Mouse (Mus musculus) forebrain, embryonic 14.5 days (tissue): ENCODE results near the gene Lrrfip1. TPM values are rescaled to one million over a fixed set of nuclear protein-coding genes. Genes with fewer than 3 reads are reported as not detected.

Experiments used
- ATAC-seq: fragments of 200-750 bp; cut with Nextera tagmentation; 2 replicates; pipeline ENCODE4 v1.8.0; 2017; ENCODE audit warnings: mild to moderate bottlenecking, moderate library complexity
- DNase-seq: peaks from one replicate; pipeline ENCODE4 v3.0.0-alpha.2; 2015; ENCODE audit warnings: low spot score
- H3K27ac ChIP-seq: fragments of 300-500 bp; sonication (generic); 2 replicates; pipeline ENCODE4 v1.5.1; 2014; ENCODE audit warnings: low read depth, mild to moderate bottlenecking, control low read depth, low read length, moderate library complexity
- H3K27me3 ChIP-seq: fragments of 300-500 bp; sonication (generic); replicated peaks from 2 replicates; pipeline ENCODE4 v1.6.1; 2014; ENCODE audit warnings: low read length, control low read depth, mixed read lengths; ENCODE audit not compliant: control insufficient read depth, insufficient read depth
- H3K36me3 ChIP-seq: fragments of 300-500 bp; sonication (generic); 2 replicates; pipeline ENCODE4 v1.6.1; 2014; ENCODE audit warnings: low read length, control low read depth; ENCODE audit not compliant: control insufficient read depth, insufficient read depth
- H3K4me1 ChIP-seq: fragments of 300-500 bp; sonication (generic); 2 replicates; pipeline ENCODE4 v1.6.1; 2014; ENCODE audit warnings: antibody characterized with exemption, low read length, control low read depth; ENCODE audit not compliant: control insufficient read depth, insufficient read depth
- H3K4me2 ChIP-seq: fragments of 300-500 bp; sonication (generic); 2 replicates; pipeline ENCODE4 v1.6.1; 2014; ENCODE audit warnings: mild to moderate bottlenecking, control low read depth, low read length
- H3K4me3 ChIP-seq: fragments of 300-500 bp; sonication (generic); 2 replicates; pipeline ENCODE4 v1.5.1; 2014; ENCODE audit warnings: low read depth, low read length, control low read depth
- H3K9ac ChIP-seq: fragments of 300-500 bp; sonication (generic); 2 replicates; pipeline ENCODE4 v1.6.1; 2014; ENCODE audit warnings: mild to moderate bottlenecking, low read length, control low read depth, moderate library complexity
- H3K9me3 ChIP-seq: fragments of 300-500 bp; sonication (generic); replicated peaks from 2 replicates; pipeline ENCODE4 v1.6.1; 2016; ENCODE audit warnings: low read length, control low read depth, mixed read lengths; ENCODE audit not compliant: control insufficient read depth
- whole genome bisulfite sequencing: fragments of 180-500 bp; shearing (Covaris S2); extraction: QIAGEN DNeasy Blood & Tissue Kit; methylation state at CpG from one replicate; pipeline ENCODE4 v1.1.7; 2014; 5-methylcytosine and 5-hydroxymethylcytosine counted together
- polyA plus RNA-seq: library from polyadenylated mRNA; unstranded; fragments of >200 nt; fragmentation: Nextera tagmentation; extraction: Ambion mirVana; gene quantifications from 2 replicates; pipeline ENCODE4 v1.2.1, GENCODE M21; 2014

Lrrfip1 gene
- polyA plus RNA-seq, 1 experiment from 2014 or later: 27.2 TPM

GRCm38 (mm10) chr1:91071671-91072290, 73.2 kb downstream of the Lrrfip1 start:
- Histone ChIP-seq H3K27ac (no peak overlapping the region), H3K4me2 (no peak overlapping the region), H3K36me3 (no peaks in the 10 kb centered on the region), H3K4me3 (no peak overlapping the region), H3K9ac (no peak overlapping the region), H3K9me3 (no peaks in the 10 kb centered on the region), H3K27me3 (no peaks in the 10 kb centered on the region), H3K4me1 (no peaks in the 10 kb centered on the region)
- ATAC-seq (no peak), DNase-seq (no peak)
- WGBS: 87% methylated on average over 10 of the region's 10 CpGs

GRCm38 (mm10) chr1:91076946-91077345, 78.4 kb downstream of the Lrrfip1 start:
- H3K4me2 ChIP-seq: no peak overlapping the region
- H3K9me3 ChIP-seq: no peaks in the 10 kb centered on the region
- H3K27me3 ChIP-seq: no peaks in the 10 kb centered on the region
- WGBS: 67% methylated on average over 8 of the region's 8 CpGs
- ATAC-seq (no peak), DNase-seq (no peak)
- H3K36me3 ChIP-seq: no peaks in the 10 kb centered on the region
- no peak overlapping the region for H3K27ac ChIP-seq
- H3K4me3 ChIP-seq: no peak overlapping the region
- H3K9ac ChIP-seq: no peak overlapping the region
- no peaks in the 10 kb centered on the region for H3K4me1 ChIP-seq

GRCm38 (mm10) chr1:91077456-91077855, 78.9 kb downstream of the Lrrfip1 start:
- WGBS: 89% methylated on average over 9 of the region's 9 CpGs

GRCm38 (mm10) chr1:91077980-91078379, 79.4 kb downstream of the Lrrfip1 start:
- Histone ChIP-seq H3K9me3 (no peaks in the 10 kb centered on the region), H3K4me1 (no peaks in the 10 kb centered on the region), H3K27ac (no peak overlapping the region), H3K36me3 (no peaks in the 10 kb centered on the region), H3K27me3 (no peaks in the 10 kb centered on the region), H3K9ac (no peak overlapping the region), H3K4me2 (no peak overlapping the region), H3K4me3 (no peak overlapping the region)
- 88% methylated on average over 8 of the region's 8 CpGs for WGBS
- no peak for ATAC-seq
- no peak for DNase-seq

More at GRCm38 (mm10) chr1:91077456-91077855, 78.9 kb downstream of the Lrrfip1 start:
- H3K4me2 ChIP-seq: no peak overlapping the region
- no peaks in the 10 kb centered on the region for H3K9me3 ChIP-seq
- DNase-seq (no peak), ATAC-seq (no peak)
- H3K4me1 ChIP-seq: no peaks in the 10 kb centered on the region
- no peak overlapping the region for H3K27ac ChIP-seq
- H3K27me3 ChIP-seq: no peaks in the 10 kb centered on the region
- H3K4me3 ChIP-seq: no peak overlapping the region
- no peaks in the 10 kb centered on the region for H3K36me3 ChIP-seq
- H3K9ac ChIP-seq: no peak overlapping the region

- no peaks in the 10 kb centered on the region for H3K4me1 ChIP-seq
- H3K9ac ChIP-seq: no peak overlapping the region
- H3K4me3 ChIP-seq: no peak overlapping the region
- no peak for ATAC-seq
- WGBS: 93% methylated on average over 10 of the region's 10 CpGs
- no peaks in the 10 kb centered on the region for H3K27me3 ChIP-seq
- H3K9me3 ChIP-seq: no peaks in the 10 kb centered on the region
- DNase-seq: no peak
- no peak overlapping the region for H3K4me2 ChIP-seq
- H3K27ac ChIP-seq: no peak overlapping the region
- H3K36me3 ChIP-seq: no peaks in the 10 kb centered on the region
Measured at GRCm38 (mm10) chr1:91079740-91080422, 81.3 kb downstream of the Lrrfip1 start.

GRCm38 (mm10) chr1:91080423-91080749, 81.8 kb downstream of the Lrrfip1 start:
- no peak for DNase-seq
- H3K4me1 ChIP-seq: no peaks in the 10 kb centered on the region
- no peaks in the 10 kb centered on the region for H3K9me3 ChIP-seq
- no peaks in the 10 kb centered on the region for H3K27me3 ChIP-seq
- 87% methylated on average over 7 of the region's 7 CpGs for WGBS
- H3K27ac ChIP-seq: no peak overlapping the region
- H3K36me3 ChIP-seq: no peaks in the 10 kb centered on the region
- H3K4me2 ChIP-seq: no peak overlapping the region
- H3K9ac ChIP-seq: no peak overlapping the region
- H3K4me3 ChIP-seq: no peak overlapping the region
- no peak for ATAC-seq

GRCm38 (mm10) chr1:91084374-91084773, 85.8 kb downstream of the Lrrfip1 start:
- Histone ChIP-seq H3K4me2 (no peak overlapping the region), H3K9ac (no peak overlapping the region), H3K4me3 (no peak overlapping the region), H3K4me1 (no peaks in the 10 kb centered on the region), H3K27ac (no peak overlapping the region), H3K36me3 (no peaks in the 10 kb centered on the region), H3K27me3 (no peaks in the 10 kb centered on the region), H3K9me3 (no peaks in the 10 kb centered on the region)
- no peak for DNase-seq
- 91% methylated on average over 8 of the region's 8 CpGs for WGBS
- ATAC-seq: no peak

- H3K9ac ChIP-seq: no peak overlapping the region
- no peaks in the 10 kb centered on the region for H3K9me3 ChIP-seq
- 84% methylated on average over 10 of the region's 10 CpGs for WGBS
- no peaks in the 10 kb centered on the region for H3K36me3 ChIP-seq
- H3K27ac ChIP-seq: no peak overlapping the region
- H3K27me3 ChIP-seq: no peaks in the 10 kb centered on the region
- H3K4me3 ChIP-seq: no peak overlapping the region
- no peak for DNase-seq
- no peaks in the 10 kb centered on the region for H3K4me1 ChIP-seq
- no peak for ATAC-seq
- H3K4me2 ChIP-seq: no peak overlapping the region
Measured at GRCm38 (mm10) chr1:91085009-91085408, 86.5 kb downstream of the Lrrfip1 start.

- Histone ChIP-seq H3K4me2 (no peak overlapping the region), H3K36me3 (no peaks in the 10 kb centered on the region), H3K4me1 (no peaks in the 10 kb centered on the region), H3K27ac (no peak overlapping the region), H3K9ac (no peak overlapping the region), H3K4me3 (no peak overlapping the region), H3K27me3 (no peaks in the 10 kb centered on the region), H3K9me3 (no peaks in the 10 kb centered on the region)
- 58% methylated on average over 2 of the region's 2 CpGs for WGBS
- ATAC-seq (no peak), DNase-seq (no peak)
Measured at GRCm38 (mm10) chr1:91085686-91086085, 87.1 kb downstream of the Lrrfip1 start.
